Mouse (Mus musculus) adrenal gland, adult 2 months (tissue): ENCODE results near the gene Serpina9. TPM values are rescaled to one million over a fixed set of nuclear protein-coding genes. Genes with fewer than 3 reads are reported as not detected.

ENCODE experiments used
- polyA plus RNA-seq: library from polyadenylated mRNA; depleted of rRNA; stranded (reverse); fragments of >200 nt; gene quantifications from 2 replicates; pipeline ENCODE4 v1.2.3, GENCODE M21; 2012; rRNA removed
- total RNA-seq, 2 experiments: library from RNA; stranded (reverse); gene quantifications; 2 replicates each; pipeline ENCODE4 v1.2.3; 2021

Gene Serpina9
- total and polyA plus RNA-seq, 3 experiments: not detected

Other genes with a start within 250 kb of the Serpina9 start
- 10 to 100 TPM in 1 of 2 experiments, under 1 TPM in 1; 0.28 to 12.3 TPM for gene Serpina1d, start 240.2 kb downstream of the Serpina9 start, total RNA-seq
- 1.8 TPM in 1 of 2 replicates, not detected in the other for gene Serpina1d, start 240.2 kb downstream of the Serpina9 start, polyA plus RNA-seq
- gene Serpina1b, start 183.4 kb downstream of the Serpina9 start, total RNA-seq: 10 to 100 TPM in 1 of 2 experiments, 1 to 10 TPM in 1; 1.3 to 29.8 TPM
- 1.9 and 6.7 TPM in 2 replicates for gene Serpina1b, start 183.4 kb downstream of the Serpina9 start, polyA plus RNA-seq
- 1 to 10 TPM; 1.8 to 9.7 TPM for gene Serpina1a, start 150.2 kb downstream of the Serpina9 start, total RNA-seq
- gene Serpina1a, start 150.2 kb downstream of the Serpina9 start, polyA plus RNA-seq: 1.8 and 5.5 TPM in 2 replicates
- gene Serpina1c, start 108.9 kb downstream of the Serpina9 start, total RNA-seq: 10 to 100 TPM in 1 of 2 experiments, under 1 TPM in 1; 0.38 to 20.9 TPM
- gene Serpina1c, start 108.9 kb downstream of the Serpina9 start, polyA plus RNA-seq: 0.93 and 3.8 TPM in 2 replicates
- gene Serpina1e, start 54.8 kb downstream of the Serpina9 start, total RNA-seq: 10 to 100 TPM in 1 of 2 experiments, 1 to 10 TPM in 1; 1.9 to 15.5 TPM
- 0.15 and 1.0 TPM in 2 replicates for gene Serpina1e, start 54.8 kb downstream of the Serpina9 start, polyA plus RNA-seq
- gene Serpina11, start 23.8 kb downstream of the Serpina9 start, total RNA-seq: under 1 TPM in 1 of 2 experiments, not detected in 1; 0.63 TPM
- gene Serpina11, start 23.8 kb downstream of the Serpina9 start, polyA plus RNA-seq: 0.07 TPM in 1 of 2 replicates, not detected in the other
- gene Serpina12, start 30.7 kb upstream of the Serpina9 start, total RNA-seq: under 1 TPM; 0.21 to 0.66 TPM
- 0.03 TPM in 1 of 2 replicates, not detected in the other for gene Serpina12, start 30.7 kb upstream of the Serpina9 start, polyA plus RNA-seq
- under 1 TPM in 1 of 2 experiments, not detected in 1; 0.75 TPM for gene Serpina5, start 87.4 kb upstream of the Serpina9 start, total RNA-seq
- gene Serpina5, start 87.4 kb upstream of the Serpina9 start, polyA plus RNA-seq: not detected in 2 replicates
- not detected for gene Serpina3a, start 99.0 kb upstream of the Serpina9 start, total RNA-seq
- gene Serpina3a, start 99.0 kb upstream of the Serpina9 start, polyA plus RNA-seq: not detected in 2 replicates
- 1 to 10 TPM in 1 of 2 experiments, not detected in 1; 1.7 TPM for gene Serpina3b, start 114.2 kb upstream of the Serpina9 start, total RNA-seq
- gene Serpina3b, start 114.2 kb upstream of the Serpina9 start, polyA plus RNA-seq: 0.35 TPM in 1 of 2 replicates, not detected in the other
- gene Serpina3c, start 140.1 kb upstream of the Serpina9 start, total RNA-seq: 10 to 100 TPM; 20.6 to 23.9 TPM
- 8.6 and 9.8 TPM in 2 replicates for gene Serpina3c, start 140.1 kb upstream of the Serpina9 start, polyA plus RNA-seq
- gene Serpina3f, start 200.8 kb upstream of the Serpina9 start, total RNA-seq: under 1 TPM; 0.24 to 0.29 TPM
- gene Serpina3f, start 200.8 kb upstream of the Serpina9 start, polyA plus RNA-seq: 0.04 and 0.10 TPM in 2 replicates
- 1 to 10 TPM; 3.4 to 4.1 TPM for gene Serpina3g, start 222.5 kb upstream of the Serpina9 start, total RNA-seq
- 5.4 and 11.3 TPM in 2 replicates for gene Serpina3g, start 222.5 kb upstream of the Serpina9 start, polyA plus RNA-seq
- gene Serpina3i, start 249.4 kb upstream of the Serpina9 start, total RNA-seq: under 1 TPM; 0.45 to 0.52 TPM
- gene Serpina3i, start 249.4 kb upstream of the Serpina9 start, polyA plus RNA-seq: 0.26 and 0.29 TPM in 2 replicates